15 mouse cellular contexts compared by ENCODE assay signal in the genomic region with DNA sequence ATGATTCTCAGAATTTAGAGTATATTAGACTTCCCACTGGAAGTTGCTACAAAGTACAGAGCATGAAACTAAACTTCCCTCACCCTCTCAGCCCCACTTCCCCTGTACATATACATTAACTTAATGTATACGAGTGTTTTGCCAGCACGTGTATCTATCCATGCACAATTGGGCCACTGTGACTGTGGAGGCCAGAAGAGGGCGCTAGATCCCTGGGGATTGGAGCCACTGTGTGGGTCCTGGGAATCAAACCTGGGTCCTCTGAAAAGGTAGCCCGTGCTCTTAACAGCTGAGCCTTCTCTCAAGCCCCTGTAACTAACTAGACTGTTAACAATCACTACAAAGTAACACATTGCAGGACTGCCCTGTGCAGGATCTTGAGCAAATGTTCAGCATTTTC. TPM values are rescaled to one million over a fixed set of nuclear protein-coding genes. Genes with fewer than 3 reads are reported as not detected.
A peak's percentile ranks its signal among the peaks of the same experiment; 100 is the strongest.
DNase-seq lines count a peak whose midpoint lies in the region; ATAC-seq and TF ChIP-seq lines count a peak whose summit lies in the region.
"Had no signal": no experiment of that assay in that cellular context is flagged by ENCODE, and none has a peak within 500 bp of the region (broad histone marks: within the 10 kb centered on the region; RNA-seq: fewer than 3 reads in every experiment).

No protein-coding gene starts in this region.

- H3K9ac ChIP-seq in heart, adult 2 months (ENCODE audit: low read depth, low read length), result no peak overlapping the region
- no peak overlapping the region for H3K9ac ChIP-seq in heart, embryonic 12.5 days
- H3K9ac ChIP-seq: heart, embryonic 15.5 days; midbrain, embryonic 13.5 days had no signal

- peaks cover 4% of the 10 kb centered on the region; the same call in 1 of the 2 replicates for H3K9me3 ChIP-seq in heart, embryonic 12.5 days (replicated peaks)
- H3K9me3 ChIP-seq: heart, embryonic 15.5 days; midbrain, embryonic 13.5 days had no signal

- no peaks in the 10 kb centered on the region for H3K79me2 ChIP-seq in heart, adult 2 months (replicated peaks; ENCODE audit: control insufficient read depth, insufficient read depth, low read length)

- TF ChIP-seq POLR2A in heart, adult 2 months (IDR thresholded peaks at IDR 0.05; ENCODE audit: insufficient read depth, low read depth, low read length), result no peak
- TF ChIP-seq POLR2A in thymus, adult 2 months (IDR thresholded peaks at IDR 0.05; ENCODE audit: control insufficient read depth, extremely low read depth, insufficient read depth, low read length, poor library complexity), result no peak

- WGBS in heart, adult 2 months, result 78% methylated on average over 4 of the region's 4 CpGs
- 70% methylated on average over 4 of the region's 4 CpGs for WGBS in heart, embryonic 12.5 days
- WGBS in thymus, adult 2 months, result 82% methylated on average over 4 of the region's 4 CpGs

- H3K4me2 ChIP-seq in heart, embryonic 12.5 days, result no peak overlapping the region
- H3K4me2 ChIP-seq: heart, embryonic 15.5 days; midbrain, embryonic 13.5 days had no signal

- no peak overlapping the region for H3K27ac ChIP-seq in heart, adult 2 months
- no peak overlapping the region for H3K27ac ChIP-seq in heart, embryonic 12.5 days (ENCODE audit: poor library complexity, severe bottlenecking)
- H3K27ac ChIP-seq in thymus, adult 2 months (ENCODE audit: control insufficient read depth, insufficient read depth, low read length), result no peak overlapping the region
- H3K27ac ChIP-seq: heart, embryonic 15.5 days; midbrain, embryonic 13.5 days had no signal

- intact Hi-C loops in heart, adult 2 months (cut with DNase I), result no loop called here

- no peak for ATAC-seq in heart, embryonic 12.5 days (ENCODE audit: insufficient number of reproducible peaks, low FRiP score)
- peak; percentile 27; the same call in 1 of the 2 replicates for ATAC-seq in common myeloid progenitor, adult 5-6 weeks (replicated peaks; ENCODE audit: low read depth, poor library complexity, severe bottlenecking)
- ATAC-seq in frontal cortex, adult (ENCODE audit: low TSS enrichment), result no peak
- ATAC-seq: midbrain, embryonic 13.5 days had no signal

- DNase-seq in heart, adult 2 months, result no peak
- peak; percentile 31 for DNase-seq in thymus, postnatal 14 days
- DNase-seq in thymus, adult 2 months, result no peak
- peak; percentile 18 for DNase-seq in splenic B cell, adult 2 months (ENCODE audit: low read depth, low spot score)
- no peak for DNase-seq in right cerebral cortex, adult 2 months (ENCODE audit: low spot score in 2 of 2)
- DNase-seq: adrenal gland, adult 8-10 months; cerebellum, adult 9-11 months; kidney, adult 9 months; lung, adult 18-20 months; spleen, adult 18-20 months had no signal

- no peak for TF ChIP-seq EP300 in heart, adult 2 months (IDR thresholded peaks at IDR 0.05; ENCODE audit: insufficient read depth, low read depth, low read length)

- peaks cover 6% of the 10 kb centered on the region for H3K4me1 ChIP-seq in heart, adult 2 months (ENCODE audit: control insufficient read depth, insufficient read depth, low read length)
- H3K4me1 ChIP-seq in heart, embryonic 12.5 days (replicated peaks), result peaks cover 27% of the 10 kb centered on the region
- no peaks in the 10 kb centered on the region for H3K4me1 ChIP-seq in thymus, adult 2 months (replicated peaks; ENCODE audit: control insufficient read depth, insufficient read depth, low read length)

- H3K4me3 ChIP-seq in heart, adult 2 months, result no peak overlapping the region
- H3K4me3 ChIP-seq in heart, embryonic 12.5 days, result no peak overlapping the region
- no peak overlapping the region for H3K4me3 ChIP-seq in thymus, adult 2 months (ENCODE audit: control insufficient read depth, insufficient read depth, low read length)
- H3K4me3 ChIP-seq: heart, embryonic 15.5 days; midbrain, embryonic 13.5 days had no signal

- no peaks in the 10 kb centered on the region for H3K27me3 ChIP-seq in heart, adult 2 months (ENCODE audit: control insufficient read depth, insufficient read depth, low read length)
- H3K27me3 ChIP-seq in heart, embryonic 12.5 days (replicated peaks), result no peaks in the 10 kb centered on the region
- H3K27me3 ChIP-seq in thymus, adult 2 months (ENCODE audit: control insufficient read depth, insufficient read depth, low read length), result no peaks in the 10 kb centered on the region
- no peaks in the 10 kb centered on the region for H3K27me3 ChIP-seq in splenic B cell, adult 2 months (ENCODE audit: control insufficient read depth, insufficient read depth, low read length, poor library complexity, severe bottlenecking)
- H3K27me3 ChIP-seq: heart, embryonic 15.5 days; midbrain, embryonic 13.5 days had no signal

- peak; percentile 37 for TF ChIP-seq CTCF in heart, adult 2 months (IDR thresholded peaks at IDR 0.05)
- no peak for TF ChIP-seq CTCF in thymus, adult 2 months (IDR thresholded peaks at IDR 0.05; ENCODE audit: borderline replicate concordance, control insufficient read depth, extremely low read depth, insufficient read depth, low read length, poor library complexity)

- no peaks in the 10 kb centered on the region for H3K36me3 ChIP-seq in heart, adult 2 months (ENCODE audit: control insufficient read depth, insufficient read depth, low read length)
- peaks cover 4% of the 10 kb centered on the region; the same call in 1 of the 2 replicates for H3K36me3 ChIP-seq in heart, embryonic 12.5 days
- H3K36me3 ChIP-seq in thymus, adult 2 months (ENCODE audit: control insufficient read depth, insufficient read depth, low read length), result no peaks in the 10 kb centered on the region
- no peaks in the 10 kb centered on the region for H3K36me3 ChIP-seq in splenic B cell, adult 2 months (ENCODE audit: control insufficient read depth, insufficient read depth, low read length, poor library complexity, severe bottlenecking)
- H3K36me3 ChIP-seq: heart, embryonic 15.5 days; midbrain, embryonic 13.5 days had no signal

RNA-seq across cellular contexts. Expression of gene Selenof, which starts 36.3 kb away (rescaled TPM):
- 100 to 1,000 TPM; 127 to 136 TPM for total RNA-seq in heart, adult 2 months (2021)
- polyA plus RNA-seq in heart, adult 2 months (2012; rRNA removed), result 97.2 and 155 TPM in 2 replicates
- 405 and 413 TPM in 2 replicates for polyA plus RNA-seq in heart, embryonic 12.5 days (2016; fragmentation: Nextera tagmentation; extraction: Ambion mirVana)
- 113 and 129 TPM in 2 replicates for polyA plus RNA-seq in thymus, adult 2 months (2012; rRNA removed)
- total RNA-seq in common myeloid progenitor, adult 5-6 weeks (2017), result 591 and 595 TPM in 2 replicates

RNA-seq across cellular contexts. Expression of gene Hs2st1, which starts 36.5 kb away (rescaled TPM):
- total RNA-seq in heart, adult 2 months (2021), result 1 to 10 TPM; 7.2 to 8.4 TPM
- 2.3 and 5.2 TPM in 2 replicates for polyA plus RNA-seq in heart, adult 2 months (2012; rRNA removed)
- polyA plus RNA-seq in heart, embryonic 12.5 days (2016; fragmentation: Nextera tagmentation; extraction: Ambion mirVana), result 11.6 and 11.7 TPM in 2 replicates
- 7.8 and 8.2 TPM in 2 replicates for polyA plus RNA-seq in thymus, adult 2 months (2012; rRNA removed)
- total RNA-seq in common myeloid progenitor, adult 5-6 weeks (2017), result 16.2 and 17.8 TPM in 2 replicates

Comparison
In these comparisons a context has a peak if more than half of its experiments do, and no peak if none do; other contexts are left out.
1. DNase-seq: peak in thymus, postnatal 14 days (single experiment) and splenic B cell, adult 2 months (single experiment); none in heart, adult 2 months (0 of 2), thymus, adult 2 months (single experiment) and right cerebral cortex, adult 2 months (0 of 2).